Mouse (Mus musculus) lung, postnatal 36 days (tissue): ENCODE data around the gene Cox7a1.
"Not testable (repeated sequence)": the region's sequence is repeated elsewhere in the genome, so short reads cannot be mapped to it uniquely, and the experiment has no call there.

ENCODE experiments used
- DNase-seq: peaks from one replicate; pipeline ENCODE4 v3.0.0; 2022; ENCODE audit warnings: mixed read lengths

The Cox7a1 gene

GRCm38 (mm10) chr7:30193581-30194100 lies 9.7 kb downstream of the Cox7a1 start:
- peak; percentile 93 for DNase-seq

DNA sequence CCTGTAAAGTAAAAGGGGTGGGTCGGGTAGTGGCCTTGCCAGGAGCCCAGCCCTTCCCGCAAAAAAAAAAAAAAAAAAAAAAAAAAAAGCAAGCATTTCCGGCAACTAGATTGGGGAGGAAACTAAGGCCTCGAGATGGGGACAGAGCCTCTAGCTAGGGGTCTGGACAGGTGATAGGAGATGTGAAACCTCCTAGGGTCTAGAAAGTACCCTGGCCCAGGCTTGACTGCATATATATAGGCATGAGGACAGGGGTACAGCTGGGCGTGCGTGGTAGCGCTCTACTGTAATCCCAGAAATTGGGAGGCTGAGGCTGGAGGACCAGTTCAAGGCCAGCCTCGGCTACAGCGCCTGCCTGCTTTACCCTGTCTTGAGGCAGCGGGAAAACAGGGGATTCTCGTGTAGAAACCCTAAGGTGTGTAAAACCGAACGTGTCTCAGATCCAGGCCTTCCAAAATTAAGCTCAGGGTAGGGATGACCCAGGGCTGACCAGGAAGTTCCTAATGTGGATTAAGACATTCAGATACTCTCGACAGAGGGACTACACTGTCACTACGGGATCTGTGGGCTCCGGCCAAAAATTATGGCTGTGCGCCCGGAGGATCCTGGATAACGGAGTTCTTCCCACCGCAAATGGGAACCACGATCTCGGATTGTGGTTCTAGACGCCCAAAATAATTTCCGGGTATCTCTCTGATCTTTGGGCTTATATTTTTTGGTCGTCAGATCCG lies 10.3 kb downstream of the Cox7a1 start:
- no peak for DNase-seq

DNA sequence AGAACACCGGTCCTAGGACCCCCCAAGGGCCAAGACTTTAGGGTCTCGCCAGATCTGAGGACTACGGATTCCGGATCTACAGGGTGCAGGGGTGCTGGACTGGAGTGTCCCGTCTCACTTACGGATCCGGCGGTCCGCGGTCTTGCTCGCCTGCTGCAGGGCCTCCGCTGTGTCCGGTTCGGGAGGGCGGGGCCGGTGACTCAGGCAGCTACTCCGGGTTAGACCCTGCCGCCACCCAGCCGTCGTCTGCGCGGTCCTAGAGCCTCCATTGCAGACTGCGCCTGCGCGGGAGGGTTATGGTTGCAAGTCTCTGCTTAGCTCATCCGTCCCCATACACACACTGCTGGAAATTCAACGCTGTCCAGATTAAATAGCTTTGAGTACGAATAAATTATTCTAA lies 10.9 kb downstream of the Cox7a1 start:
- peak; percentile 98 for DNase-seq

DNA sequence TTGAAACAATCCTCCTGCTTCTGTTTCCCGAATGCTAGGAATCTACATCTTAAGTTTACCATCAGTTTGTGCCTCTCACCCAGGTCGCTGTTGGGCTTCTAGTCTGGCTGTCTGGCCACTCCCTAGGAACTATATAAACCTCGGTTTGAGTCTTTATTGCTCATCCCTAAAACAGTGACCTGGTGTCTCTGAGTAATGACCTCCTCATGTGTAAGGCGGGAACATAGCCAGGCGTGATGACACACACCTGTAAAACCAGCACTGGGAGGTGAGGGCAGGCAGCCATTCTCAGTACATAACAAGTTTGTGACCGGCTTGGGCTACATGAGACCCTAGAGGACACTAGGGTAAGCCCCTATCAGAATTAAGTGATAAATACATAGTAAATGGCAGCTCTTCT lies 11.5 kb downstream of the Cox7a1 start:
- no peak for DNase-seq

- DNase-seq, result no peak
These were observed 12.2 kb downstream of the Cox7a1 start for GRCm38 (mm10) chr7:30196171-30196570.

- DNase-seq, result no peak
These were observed 13.7 kb downstream of the Cox7a1 start for GRCm38 (mm10) chr7:30197592-30198129.

DNA sequence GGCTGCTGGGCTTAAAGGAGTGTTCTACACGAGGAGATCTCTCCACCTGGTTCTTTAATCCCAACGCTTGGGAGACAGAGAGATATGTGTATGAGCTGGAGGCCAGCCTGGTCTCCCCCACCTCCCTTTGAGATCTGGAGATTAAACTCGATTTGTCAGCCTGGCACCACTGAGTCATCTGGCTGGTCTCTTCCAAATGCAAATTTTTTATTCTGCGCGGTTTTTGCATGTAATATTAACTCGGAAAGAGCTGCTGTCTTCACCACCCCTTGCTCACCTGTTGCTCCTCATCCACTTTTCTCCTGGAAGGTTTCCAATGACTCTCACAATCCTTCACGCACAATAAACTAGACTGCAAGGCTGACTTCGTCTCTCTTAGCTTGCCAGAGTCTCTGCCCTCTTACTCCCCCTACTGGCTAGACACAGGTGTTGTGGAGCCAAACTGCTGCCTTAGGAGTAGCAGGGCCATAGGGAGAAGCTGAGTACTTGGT lies 14.6 kb downstream of the Cox7a1 start, which contains the start of gene Capns1:
TSS of gene Capns1 (minus strand) at position 331 of the 491 bp plus-strand sequence.
- peak; percentile 76 for DNase-seq

DNA sequence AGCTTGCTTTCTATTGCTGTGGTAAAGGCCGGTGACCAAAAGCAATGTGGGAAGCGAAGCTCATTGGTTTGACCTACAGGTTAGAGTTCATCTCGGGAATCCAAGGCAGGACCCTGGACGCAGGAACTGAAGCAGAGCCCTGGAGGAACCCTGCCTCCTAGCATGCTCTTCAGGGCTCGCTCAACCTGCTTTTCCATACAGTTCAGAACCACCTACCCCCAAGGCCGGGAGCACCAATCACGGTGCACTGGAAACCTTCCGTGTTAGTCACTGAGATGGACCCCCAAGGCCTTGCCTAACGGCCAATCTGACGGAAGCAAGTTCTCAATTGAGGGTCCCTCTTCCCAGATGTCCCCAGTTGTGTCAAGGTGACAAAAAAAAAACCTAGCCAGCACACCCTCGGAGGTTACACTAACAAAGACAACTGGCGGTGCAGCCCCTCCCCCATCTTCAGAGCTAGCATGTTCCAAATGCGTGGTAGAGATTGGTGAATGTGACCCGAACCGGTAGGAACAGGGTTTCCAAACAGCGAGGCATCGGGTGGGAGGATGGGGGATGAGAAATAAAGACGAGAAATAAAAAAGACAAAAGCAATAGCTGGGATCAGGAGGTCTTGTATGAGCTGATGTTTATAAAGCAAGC lies 15.7 kb downstream of the Cox7a1 start:
- no peak for DNase-seq

GRCm38 (mm10) chr7:30200200-30200599 lies 16.3 kb downstream of the Cox7a1 start:
- no peak for DNase-seq

- not testable (repeated sequence) for DNase-seq
These were observed 16.7 kb downstream of the Cox7a1 start for GRCm38 (mm10) chr7:30200661-30201060.

DNA sequence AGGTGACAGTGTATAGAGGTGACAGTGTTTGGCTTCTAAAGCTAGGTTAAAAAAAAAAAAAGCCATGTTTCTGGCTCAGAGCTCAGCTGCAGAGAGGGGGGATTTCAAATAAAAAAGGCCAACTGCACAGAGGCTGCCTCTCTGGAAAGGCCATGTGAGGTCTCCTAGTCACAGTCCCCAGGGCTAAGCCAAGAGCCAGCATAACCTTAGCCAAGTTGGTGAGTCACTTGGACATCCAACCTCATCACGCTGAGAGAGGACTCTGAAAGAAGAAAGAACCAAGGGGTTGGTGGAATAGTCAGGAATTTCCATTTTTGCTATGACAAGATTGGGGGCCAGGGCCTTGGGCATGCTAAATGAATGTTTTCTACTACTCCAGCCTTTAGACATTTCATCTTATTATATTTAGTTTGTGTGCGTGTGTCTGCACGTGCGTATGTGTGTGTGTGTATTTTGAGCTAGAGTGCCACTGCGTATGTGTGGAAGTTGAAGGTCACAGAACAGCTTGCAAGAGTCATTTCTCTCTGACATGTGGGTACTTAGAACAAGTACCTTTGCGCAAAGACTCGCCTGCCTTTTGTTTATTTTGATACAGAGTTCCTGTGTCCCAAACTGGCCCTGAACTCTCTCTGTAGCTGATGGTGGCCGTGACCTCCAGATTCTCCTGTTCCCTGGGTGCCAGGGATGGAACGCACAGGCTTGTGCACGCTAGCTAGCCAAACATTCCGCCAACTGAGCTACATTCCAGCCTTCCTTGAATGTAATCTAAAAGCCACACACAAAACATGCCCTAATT lies 19.1 kb downstream of the Cox7a1 start:
- peak; percentile 51 for DNase-seq

GRCm38 (mm10) chr7:30204380-30204779 lies 20.4 kb downstream of the Cox7a1 start:
- DNase-seq, result no peak

- DNase-seq, result peak; percentile 86
These were observed 21.4 kb downstream of the Cox7a1 start for GRCm38 (mm10) chr7:30205383-30205782.

- not testable (repeated sequence) for DNase-seq
These were observed 22.4 kb downstream of the Cox7a1 start for GRCm38 (mm10) chr7:30206364-30206763.

GRCm38 (mm10) chr7:30211025-30211424 lies 27.1 kb downstream of the Cox7a1 start:
- no peak for DNase-seq

DNA sequence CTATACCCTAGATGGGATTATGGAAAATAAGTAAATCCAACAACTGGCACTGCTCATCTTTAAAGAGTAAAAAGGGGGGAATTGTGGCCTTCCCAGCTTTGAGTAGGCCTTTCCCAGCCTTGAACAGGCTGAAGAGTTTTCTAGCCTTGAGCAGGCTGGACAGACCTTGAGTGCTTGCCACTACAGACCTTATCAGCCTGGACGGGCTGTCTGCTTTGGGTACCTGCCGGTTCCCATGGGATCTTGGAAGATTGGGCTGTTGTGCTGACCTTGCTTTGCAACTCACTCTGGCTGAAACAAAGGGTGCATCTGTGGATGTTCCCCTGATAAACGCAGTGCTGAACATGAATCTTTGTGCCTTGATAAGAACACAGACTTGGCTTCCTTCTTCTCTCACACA lies 29.9 kb downstream of the Cox7a1 start:
- no peak for DNase-seq

- DNase-seq, result no peak
These were observed 31.9 kb downstream of the Cox7a1 start for GRCm38 (mm10) chr7:30215875-30216274.

DNA sequence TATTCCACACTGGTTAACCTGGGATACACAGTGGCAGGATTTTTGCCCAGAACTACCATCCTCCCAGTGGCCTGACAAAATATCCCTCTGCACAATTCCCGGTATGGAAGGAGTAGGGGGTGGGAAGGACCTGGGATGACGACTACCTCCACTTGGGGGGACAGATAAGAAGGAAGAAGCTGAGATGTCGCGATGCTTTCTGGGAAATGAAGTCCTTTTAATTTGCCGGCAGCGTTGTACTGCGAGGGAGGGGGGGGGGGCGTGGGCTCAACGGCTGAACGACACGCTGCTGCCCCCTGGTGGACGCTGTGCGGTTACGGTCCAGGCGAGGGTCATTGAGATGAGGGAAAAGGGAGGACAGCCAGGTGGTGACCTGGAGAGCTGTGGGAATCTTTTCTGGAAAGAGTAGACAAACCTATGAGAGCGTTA lies 32.8 kb downstream of the Cox7a1 start:
- DNase-seq, result peak; percentile 87

GRCm38 (mm10) chr7:30217277-30217676 lies 33.3 kb downstream of the Cox7a1 start:
- no peak for DNase-seq

GRCm38 (mm10) chr7:30219293-30220007 lies 35.5 kb downstream of the Cox7a1 start:
- DNase-seq, result peak; percentile 58

DNA sequence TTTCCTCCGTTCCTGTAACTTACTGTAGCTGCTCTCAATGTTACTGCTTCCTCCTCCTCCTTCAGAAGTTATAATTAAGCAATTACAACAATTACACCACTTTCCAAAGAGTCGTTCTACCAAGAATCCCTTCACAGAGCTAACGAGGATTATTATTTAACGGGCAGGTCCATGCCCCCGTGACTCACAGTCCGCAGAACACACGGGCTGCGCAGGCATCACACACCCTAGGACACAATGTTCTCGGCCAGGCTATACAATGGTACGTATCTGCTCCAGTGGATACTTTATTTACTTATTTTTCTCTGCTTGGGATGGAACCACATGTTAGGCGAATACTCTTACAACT lies 36.0 kb downstream of the Cox7a1 start:
- DNase-seq, result peak; percentile 40

DNA sequence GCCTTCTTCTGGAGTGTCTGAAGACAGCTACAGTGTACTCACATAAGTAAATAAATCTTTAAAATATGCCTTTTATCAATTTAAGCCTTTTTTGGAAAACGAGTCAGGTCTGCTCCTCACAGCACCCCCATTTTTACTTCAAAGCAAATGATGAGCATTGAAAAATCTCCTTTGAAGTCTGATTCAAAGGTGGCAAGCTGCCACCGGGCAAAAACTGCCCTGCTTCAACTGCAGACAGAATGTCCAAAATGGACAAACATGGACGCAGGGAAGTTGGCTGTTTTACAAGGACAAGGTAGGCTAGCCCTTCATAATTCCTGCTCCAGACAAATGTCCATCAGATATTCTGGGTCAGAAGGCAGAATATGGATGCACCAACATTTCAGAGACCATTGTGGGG lies 37.5 kb downstream of the Cox7a1 start:
- DNase-seq, result no peak
